ENCODE assay signal across 11 mouse cellular contexts in genomic region chr4:50036079-50036478, GRCm38 (mm10).
DNase-seq lines count a peak whose midpoint lies in the region; TF ChIP-seq lines count a peak whose summit lies in the region.
"Had no signal": no experiment of that assay in that cellular context is flagged by ENCODE, and none has a peak within 500 bp of the region (broad histone marks: within the 10 kb centered on the region; RNA-seq: fewer than 3 reads in every experiment).

No protein-coding gene starts in this region.

- DNase-seq in cerebellum, postnatal 10 days = peak; percentile 73 to 75
- no peak for DNase-seq in cerebellum, adult 9-11 months
- DNase-seq in layer of hippocampus, postnatal 10 days (ENCODE audit: low spot score in 2 of 2) = peak; percentile 16 to 41
- DNase-seq in layer of hippocampus, postnatal 36 days = no peak
- peak; percentile 49 for DNase-seq in brain, embryonic 14.5 days (ENCODE audit: low read depth)
- peak; percentile 21 for DNase-seq in left cerebral cortex, postnatal 4 days
- no peak for DNase-seq in heart, adult 9 months (ENCODE audit: low spot score in 2 of 2)
- no peak for DNase-seq in heart, postnatal 4 days
- DNase-seq: cerebellum, adult 11 months; heart, adult 18-20 months; kidney, adult 18-20 months had no signal

- peak; percentile 33; the same call in 1 of the 2 replicates for TF ChIP-seq CTCF in brain, embryonic 14.5 days (IDR thresholded peaks at IDR 0.05; ENCODE audit: borderline replicate concordance, extremely low read depth, insufficient read depth, insufficient read length)

- intact Hi-C loops in left cerebral cortex, postnatal 4 days (cut with DNase I) = no loop called here

- TF ChIP-seq POLR2A in brain, embryonic 14.5 days (IDR thresholded peaks at IDR 0.05; ENCODE audit: borderline replicate concordance, extremely low read depth, insufficient read depth, insufficient read length, poor library complexity, severe bottlenecking) = no peak

Comparison
In these comparisons a context has a peak if more than half of its experiments do, and no peak if none do; other contexts are left out.
1. DNase-seq: peak in cerebellum, postnatal 10 days (2 of 2), layer of hippocampus, postnatal 10 days (2 of 2), brain, embryonic 14.5 days (single experiment) and left cerebral cortex, postnatal 4 days (single experiment); none in cerebellum, adult 9-11 months (single experiment), layer of hippocampus, postnatal 36 days (0 of 2), heart, adult 9 months (0 of 2) and heart, postnatal 4 days (single experiment).